Mouse (Mus musculus) activated CD4-positive, CD25-positive, alpha-beta regulatory T cell, adult 4 months (primary cell): Measurements from ENCODE around the gene Muc20. TPM values are rescaled to one million over a fixed set of nuclear protein-coding genes. Genes with fewer than 3 reads are reported as not detected.

Experiments
- polyA plus RNA-seq, 2 experiments: library from polyadenylated mRNA; unstranded; fragments of 100-300 nt; shearing (Covaris generic); gene quantifications; one replicate each; pipeline ENCODE4 v1.2.1; 2017

The Muc20 gene
- polyA plus RNA-seq, 2 experiments from 2014 or later = 0.27 to 0.81 TPM

Other genes starting within 250 kb of the Muc20 start
- 10 to 100 TPM; 19.2 to 22.1 TPM for gene Tfrc, start 188.5 kb downstream of the Muc20 start, polyA plus RNA-seq
- 10 to 100 TPM in 1 of 2 experiments, 1 to 10 TPM in 1; 5.6 to 10.3 TPM for gene Tnk2, start 153.6 kb downstream of the Muc20 start, polyA plus RNA-seq
- not detected for gene Muc4, start 61.5 kb downstream of the Muc20 start, polyA plus RNA-seq
- gene Smbd1, start 13.0 kb upstream of the Muc20 start, polyA plus RNA-seq = not detected
- 10 to 100 TPM; 66.7 to 69.8 TPM for gene Fyttd1, start 80.1 kb upstream of the Muc20 start, polyA plus RNA-seq
- 10 to 100 TPM in 1 of 2 experiments, 1 to 10 TPM in 1; 6.6 to 13.0 TPM for gene Rubcn, start 80.3 kb upstream of the Muc20 start, polyA plus RNA-seq
- 10 to 100 TPM; 20.5 to 21.4 TPM for gene Lrch3, start 116.7 kb upstream of the Muc20 start, polyA plus RNA-seq